Mouse (Mus musculus): ENCODE data around the gene Znrf3.

DNA sequence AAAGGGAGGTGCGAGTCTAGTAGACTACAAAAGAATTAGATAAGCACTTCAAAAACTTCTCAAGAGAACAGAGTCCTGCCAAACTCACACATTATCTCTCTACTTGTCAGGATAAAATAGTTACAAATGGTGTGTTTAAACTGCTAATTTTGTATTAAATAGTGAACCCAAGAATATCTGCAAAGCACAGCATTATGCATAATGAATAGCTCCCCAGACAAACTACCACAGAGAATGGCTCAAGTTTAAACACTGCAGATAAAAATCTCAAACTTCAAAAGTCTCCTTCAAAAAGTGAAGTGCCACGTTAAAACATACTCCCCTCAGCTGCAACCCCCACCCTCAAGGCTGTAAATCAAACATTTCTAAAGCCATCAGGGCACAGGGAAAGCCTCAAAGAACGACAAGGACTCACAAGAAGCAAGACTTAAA, 2.0 kb downstream of the Znrf3 start:
- TF ChIP-seq CTCF (IDR thresholded peaks at IDR 0.05; ENCODE audit: insufficient read depth, low read depth, low read length) (no peak), POLR2A (IDR thresholded peaks at IDR 0.05; ENCODE audit: insufficient read depth, low read depth, low read length) (no peak)
